Mouse (Mus musculus): ENCODE data around the gene Ube2c.

DNA sequence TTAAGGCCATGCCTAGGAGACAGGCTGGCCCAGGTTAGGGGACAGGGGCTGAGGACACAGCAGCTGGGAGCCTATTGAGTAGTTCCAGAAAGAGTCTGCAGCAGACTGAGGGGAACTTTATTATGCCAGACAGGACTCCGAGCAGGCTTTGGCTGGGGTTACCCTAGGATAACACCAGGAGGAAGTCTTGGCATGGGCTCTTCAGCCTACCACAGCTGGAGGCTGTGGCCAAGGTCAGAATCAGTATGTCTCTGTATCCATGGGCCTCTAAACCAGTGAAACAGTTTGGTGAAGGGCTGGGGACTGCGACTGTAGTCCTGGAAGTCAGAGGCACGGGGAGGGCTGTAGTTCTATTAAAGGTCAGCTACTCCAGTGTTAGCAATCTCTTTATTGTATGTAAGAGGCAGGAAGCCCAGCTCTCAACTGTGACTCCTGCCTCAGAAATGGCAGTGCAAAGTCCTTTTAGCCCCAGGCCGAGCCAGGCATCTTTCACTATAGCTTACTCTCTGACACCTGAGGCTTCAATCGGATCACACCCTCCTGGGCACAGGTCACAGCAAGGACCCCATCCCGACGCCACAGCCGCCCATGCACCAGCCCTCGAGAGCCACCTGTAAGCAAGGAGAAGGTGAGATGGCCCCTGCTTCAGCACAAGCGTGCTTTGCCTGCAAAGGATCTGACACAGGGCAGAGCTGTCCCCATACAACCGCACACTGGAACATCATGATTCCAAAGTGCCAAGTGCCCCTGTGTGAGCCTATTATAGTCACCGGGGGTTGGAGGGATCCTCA is 22.9 kb downstream of the Ube2c start:
- no peak for TF ChIP-seq POLR2A (IDR thresholded peaks at IDR 0.05; ENCODE audit: insufficient read depth, low read length)
- TF ChIP-seq CTCF (IDR thresholded peaks at IDR 0.05; ENCODE audit: low read depth, low read length) = no peak
